Comparison of ENCODE assay signal across 12 mouse cellular contexts in the genomic region with DNA sequence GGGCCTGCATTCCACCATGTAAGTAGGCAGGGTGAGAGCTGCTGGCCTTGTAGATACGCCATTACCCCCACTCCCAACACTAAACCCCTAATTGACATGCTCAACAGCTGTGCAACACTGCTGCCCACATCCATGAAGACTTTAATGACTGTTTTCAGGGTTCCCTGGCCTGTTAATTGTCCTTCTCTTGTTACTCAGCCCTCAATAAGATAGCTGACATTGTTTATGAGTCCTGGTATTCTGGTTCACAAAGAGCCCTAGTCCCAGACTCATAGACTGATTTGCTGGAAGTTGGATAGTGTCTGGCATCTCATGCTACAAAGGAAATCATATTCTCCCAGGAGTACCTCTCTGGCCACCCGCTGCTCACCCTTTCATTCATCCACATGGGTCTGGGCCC.
DNase-seq lines count a peak whose midpoint lies in the region; ATAC-seq and TF ChIP-seq lines count a peak whose summit lies in the region.
"Had no signal": no experiment of that assay in that cellular context is flagged by ENCODE, and none has a peak within 500 bp of the region (broad histone marks: within the 10 kb centered on the region; RNA-seq: fewer than 3 reads in every experiment).

No protein-coding gene starts in this region.

- no peaks in the 10 kb centered on the region for H3K27me3 ChIP-seq in heart, embryonic 15.5 days
- no peaks in the 10 kb centered on the region for H3K27me3 ChIP-seq in C2C12 (ENCODE audit: control insufficient read depth, insufficient read depth, insufficient read length)
- H3K27me3 ChIP-seq in embryonic facial prominence, embryonic 10.5 days (replicated peaks; ENCODE audit: low read depth, poor library complexity, severe bottlenecking): no peaks in the 10 kb centered on the region
- H3K27me3 ChIP-seq: liver, embryonic 13.5 days had no signal

- peaks cover 5% of the 10 kb centered on the region for H3K4me1 ChIP-seq in heart, embryonic 15.5 days (replicated peaks)
- H3K4me1 ChIP-seq in embryonic facial prominence, embryonic 10.5 days: peaks cover 26% of the 10 kb centered on the region
- H3K4me1 ChIP-seq: liver, embryonic 13.5 days had no signal

- H3K4me3 ChIP-seq in heart, embryonic 15.5 days: no peak overlapping the region
- no peak overlapping the region for H3K4me3 ChIP-seq in C2C12 (ENCODE audit: insufficient read depth, poor library complexity, severe bottlenecking)
- H3K4me3 ChIP-seq in embryonic facial prominence, embryonic 10.5 days: no peak overlapping the region
- H3K4me3 ChIP-seq in gastrocnemius, adult 2 months: no peak overlapping the region
- H3K4me3 ChIP-seq: layer of hippocampus, adult 2 months; liver, embryonic 13.5 days had no signal

- DNase-seq in heart, adult 9 months (ENCODE audit: low spot score in 2 of 2): no peak
- peak; percentile 21 for DNase-seq in embryonic facial prominence, embryonic 10.5 days (ENCODE audit: low spot score)
- DNase-seq in hindlimb bud, embryonic 11.5 days (ENCODE audit: extremely low spot score, low read depth, low spot score): peak; percentile 24
- no peak for DNase-seq in gastrocnemius, adult 2 months
- DNase-seq in thymus, postnatal 36 days: no peak
- DNase-seq in adrenal gland, adult 2 months: no peak
- DNase-seq: cerebellum, postnatal 14 days; liver, embryonic 13.5 days had no signal

- no peaks in the 10 kb centered on the region for H3K79me2 ChIP-seq in C2C12 (ENCODE audit: control insufficient read depth, insufficient read depth)

- H3K27ac ChIP-seq in heart, embryonic 15.5 days: peak overlapping the region; percentile 53
- peak overlapping the region; percentile 69 for H3K27ac ChIP-seq in embryonic facial prominence, embryonic 10.5 days (replicated peaks)
- no peak overlapping the region for H3K27ac ChIP-seq in gastrocnemius, adult 2 months
- H3K27ac ChIP-seq: hindbrain, embryonic 14.5 days; layer of hippocampus, adult 2 months; liver, embryonic 13.5 days had no signal

- no peak overlapping the region for H3ac ChIP-seq in C2C12 (ENCODE audit: control insufficient read depth, insufficient read length, low read depth)

- H3K36me3 ChIP-seq in heart, embryonic 15.5 days: no peaks in the 10 kb centered on the region
- no peaks in the 10 kb centered on the region for H3K36me3 ChIP-seq in C2C12 (ENCODE audit: control insufficient read depth, insufficient read depth)
- H3K36me3 ChIP-seq in embryonic facial prominence, embryonic 10.5 days (replicated peaks): no peaks in the 10 kb centered on the region
- H3K36me3 ChIP-seq: liver, embryonic 13.5 days had no signal

- H3K4me2 ChIP-seq in heart, embryonic 15.5 days: no peak overlapping the region
- H3K4me2 ChIP-seq: hindbrain, embryonic 14.5 days; liver, embryonic 13.5 days had no signal

- H3K9me3 ChIP-seq in heart, embryonic 15.5 days (replicated peaks): no peaks in the 10 kb centered on the region
- no peaks in the 10 kb centered on the region for H3K9me3 ChIP-seq in embryonic facial prominence, embryonic 10.5 days
- H3K9me3 ChIP-seq: liver, embryonic 13.5 days had no signal

- H3K79me3 ChIP-seq in C2C12 (ENCODE audit: low read depth): no peaks in the 10 kb centered on the region

- intact Hi-C loops in gastrocnemius, adult 2 months (cut with DNase I): no loop called here

- H3K9ac ChIP-seq in heart, embryonic 15.5 days: no peak overlapping the region
- H3K9ac ChIP-seq: hindbrain, embryonic 14.5 days; liver, embryonic 13.5 days had no signal

- ATAC-seq in heart, embryonic 15.5 days (replicated peaks; ENCODE audit: insufficient number of reproducible peaks, insufficient read depth, low FRiP score, low read depth): no peak

- WGBS in heart, embryonic 15.5 days: 59% methylated on average over 2 of the region's 2 CpGs
- WGBS in embryonic facial prominence, embryonic 10.5 days: 37% methylated on average over 2 of the region's 2 CpGs

- TF ChIP-seq CTCF in C2C12 (IDR thresholded peaks at IDR 0.05; ENCODE audit: control insufficient read depth, insufficient read depth, insufficient read length): no peak
- no peak for TF ChIP-seq CTCF in gastrocnemius, adult 2 months (IDR thresholded peaks at IDR 0.05)

TF ChIP-seq in C2C12, 6 proteins besides CTCF, POLR2A, EP300 and RAD21:
- TF ChIP-seq MAX (IDR thresholded peaks at IDR 0.05) (no peak), MYOD1 (IDR thresholded peaks at IDR 0.05; ENCODE audit: control insufficient read depth, insufficient read length, low read depth) (peak; percentile 56), MYOG (IDR thresholded peaks at IDR 0.05; ENCODE audit: control insufficient read depth, extremely low read depth, insufficient read length) (no peak), USF1 (IDR thresholded peaks at IDR 0.05; ENCODE audit: low read depth) (no peak)
TF ChIP-seq in C2C12: peak in this region for 1.

Comparison
In these comparisons a context has a peak if more than half of its experiments do, and no peak if none do; other contexts are left out.
1. DNase-seq: peak in embryonic facial prominence, embryonic 10.5 days (single experiment) and hindlimb bud, embryonic 11.5 days (single experiment); none in heart, adult 9 months (0 of 2), gastrocnemius, adult 2 months (single experiment), thymus, postnatal 36 days (0 of 2) and adrenal gland, adult 2 months (single experiment).